Mouse (Mus musculus): Measurements from ENCODE around the gene Taar7b.

The Taar7b gene

GRCm38 (mm10) chr10:23999639-24000038 lies at the start of gene Taar7b:
Gene Taar7b, plus strand, starts transcription at chr10:23999939.
- DNase-seq (ENCODE audit: low spot score) = no peak

GRCm38 (mm10) chr10:23951714-23952113 lies 48.0 kb upstream of the Taar7b start:
- DNase-seq (ENCODE audit: low spot score) = no peak

DNA sequence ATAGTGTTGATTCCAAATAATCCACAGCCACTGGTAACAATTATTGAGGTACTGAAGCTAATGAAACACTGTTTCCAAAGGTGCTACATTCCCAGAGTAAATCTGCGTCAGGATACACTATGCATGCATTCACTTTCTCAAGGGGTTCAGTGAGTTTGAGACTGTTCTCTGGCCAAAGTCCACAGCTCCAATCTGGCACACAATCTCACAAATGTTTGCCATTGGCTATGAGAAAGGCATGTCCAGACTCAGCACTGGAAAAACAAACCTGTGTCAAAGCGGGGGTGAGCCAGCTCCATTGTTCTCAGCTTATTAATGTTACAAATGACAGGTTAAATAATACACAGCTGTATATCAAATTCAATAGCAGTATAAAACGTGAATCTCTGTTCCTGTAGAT lies 40.7 kb upstream of the Taar7b start:
- no peak for DNase-seq (ENCODE audit: low spot score)

- no peak for DNase-seq (ENCODE audit: low spot score)
Observed at GRCm38 (mm10) chr10:23960444-23960915, 39.3 kb upstream of the Taar7b start, which contains the start of gene Taar4. Gene Taar4, plus strand, starts transcription at chr10:23960494.

- no peak for DNase-seq (ENCODE audit: low spot score)
Observed at GRCm38 (mm10) chr10:23963444-23963843, 36.3 kb upstream of the Taar7b start.

GRCm38 (mm10) chr10:23964921-23965610 lies 34.7 kb upstream of the Taar7b start:
- DNase-seq (ENCODE audit: low spot score) = no peak

GRCm38 (mm10) chr10:23970656-23971165 lies 29.0 kb upstream of the Taar7b start, which contains the start of gene Taar5:
Gene Taar5, plus strand, starts transcription at chr10:23970706.
- no peak for DNase-seq (ENCODE audit: low spot score)

DNA sequence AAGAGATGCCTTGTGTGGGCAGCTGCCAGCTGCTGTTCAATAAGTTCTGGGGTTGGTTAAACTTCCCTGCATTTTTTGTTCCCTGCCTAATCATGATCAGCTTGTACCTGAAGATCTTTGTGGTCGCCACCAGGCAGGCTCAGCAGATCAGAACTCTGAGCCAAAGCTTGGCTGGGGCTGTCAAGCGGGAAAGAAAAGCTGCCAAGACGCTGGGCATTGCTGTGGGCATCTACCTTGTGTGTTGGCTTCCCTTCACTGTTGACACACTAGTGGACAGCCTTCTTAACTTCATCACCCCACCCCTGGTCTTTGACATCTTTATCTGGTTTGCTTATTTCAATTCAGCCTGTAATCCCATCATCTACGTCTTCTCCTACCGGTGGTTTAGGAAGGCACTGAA lies 28.5 kb upstream of the Taar7b start:
- DNase-seq (ENCODE audit: low spot score) = no peak

DNA sequence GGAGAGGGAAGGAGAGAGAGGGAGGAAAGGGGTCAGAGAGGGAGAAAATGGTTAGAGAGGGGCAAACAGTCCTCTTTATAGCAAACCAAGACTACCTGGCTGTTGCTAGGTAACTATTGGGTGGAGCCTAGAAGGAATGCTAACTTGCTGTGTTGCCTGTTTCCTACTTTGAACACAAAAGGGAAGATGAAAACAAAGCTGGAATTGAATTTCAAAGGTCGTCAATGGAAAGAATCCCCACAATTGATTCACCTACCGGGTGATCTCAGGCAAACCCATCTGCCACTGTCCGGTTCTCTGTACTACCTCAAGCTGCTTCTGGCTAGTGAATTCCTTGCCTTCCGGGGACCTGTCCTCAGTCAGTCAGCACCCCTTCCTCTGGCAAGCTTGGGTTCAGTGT lies 21.8 kb upstream of the Taar7b start:
- no peak for DNase-seq (ENCODE audit: low spot score)

- peak; percentile 63 for DNase-seq (ENCODE audit: low spot score)
Observed at GRCm38 (mm10) chr10:23978901-23979705, 20.6 kb upstream of the Taar7b start.

DNA sequence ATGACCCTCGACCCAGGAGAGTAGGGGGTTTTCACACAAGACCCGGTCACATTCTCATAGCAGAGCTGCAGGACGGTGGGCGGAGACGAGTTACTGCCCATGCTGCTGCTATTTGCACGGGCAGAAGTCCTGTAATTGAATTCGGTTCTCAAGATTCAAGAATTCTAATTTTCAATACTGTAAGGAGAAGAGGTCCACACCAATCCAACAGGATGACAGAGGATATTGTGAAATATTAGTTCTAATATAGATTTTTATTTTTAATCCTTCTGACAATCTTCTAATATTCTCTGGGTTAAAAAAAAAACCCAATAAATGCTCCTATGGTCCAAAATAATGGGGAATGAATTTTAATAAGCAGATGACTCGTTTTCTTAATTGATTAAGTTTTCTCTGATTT lies 14.2 kb upstream of the Taar7b start, which contains the start of gene Taar6:
Gene Taar6, minus strand, starts transcription at position 101 of the 400 bp plus-strand sequence.
- DNase-seq (ENCODE audit: low spot score) = no peak

- DNase-seq (ENCODE audit: low spot score) = no peak
Observed at GRCm38 (mm10) chr10:23986419-23986818, 13.3 kb upstream of the Taar7b start.

- DNase-seq (ENCODE audit: low spot score) = no peak
Observed at GRCm38 (mm10) chr10:23993381-23993780, 6.4 kb upstream of the Taar7b start, which contains the start of gene Taar7a. Gene Taar7a, minus strand, starts transcription at chr10:23993481.

- DNase-seq (ENCODE audit: low spot score) = no peak
Observed at GRCm38 (mm10) chr10:24006442-24006841, 6.7 kb downstream of the Taar7b start.

DNA sequence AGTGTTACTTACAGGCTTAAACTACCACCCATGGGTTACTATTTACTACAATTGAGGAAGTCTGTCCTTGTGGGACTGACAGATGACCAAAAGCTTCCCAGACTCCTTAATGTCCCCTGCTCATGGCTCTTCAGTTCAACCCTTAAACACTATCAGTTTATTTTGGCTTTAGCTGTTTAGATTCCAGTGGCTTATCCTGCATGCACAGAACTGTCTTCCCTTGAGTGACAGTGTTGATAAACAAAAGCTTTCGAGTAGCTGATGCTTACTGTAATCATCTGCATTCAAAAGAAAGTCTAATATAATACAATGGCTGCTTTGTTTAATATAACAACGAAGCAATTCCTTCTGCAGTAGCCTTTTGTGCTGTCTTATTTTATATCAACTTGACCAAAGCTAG lies 7.3 kb downstream of the Taar7b start:
- DNase-seq (ENCODE audit: low spot score) = no peak

- DNase-seq (ENCODE audit: low spot score) = no peak
Observed at GRCm38 (mm10) chr10:24008143-24008542, 8.4 kb downstream of the Taar7b start.

DNA sequence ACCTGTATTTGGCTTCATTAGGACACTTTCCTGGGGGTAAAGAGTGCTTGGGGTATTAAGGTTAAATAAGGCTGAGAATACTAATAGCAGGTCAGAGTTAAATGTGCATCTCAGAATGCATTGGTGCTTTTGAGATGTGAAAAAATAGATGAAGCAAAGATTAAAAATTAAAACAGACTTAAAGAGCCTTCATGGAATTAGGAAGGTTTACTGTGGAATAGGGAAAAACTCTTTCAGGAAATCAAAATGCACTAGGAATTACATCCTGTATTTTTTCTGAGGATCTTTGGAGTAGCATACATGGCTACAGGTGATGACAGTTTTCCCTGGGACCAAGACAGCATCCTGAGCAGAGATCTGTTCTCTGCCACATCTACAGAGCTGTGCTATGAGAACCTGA lies 27.2 kb downstream of the Taar7b start, which contains the start of gene Taar7d:
Gene Taar7d, plus strand, starts transcription at position 301 of the 400 bp plus-strand sequence.
- no peak for DNase-seq (ENCODE audit: low spot score)

- no peak for DNase-seq (ENCODE audit: low spot score)
Observed at GRCm38 (mm10) chr10:24031347-24031746, 31.6 kb downstream of the Taar7b start.

- DNase-seq (ENCODE audit: low spot score) = no peak
Observed at GRCm38 (mm10) chr10:24037314-24037713, 37.6 kb downstream of the Taar7b start, which contains the start of gene Taar7e. Gene Taar7e, plus strand, starts transcription at chr10:24037614.

DNA sequence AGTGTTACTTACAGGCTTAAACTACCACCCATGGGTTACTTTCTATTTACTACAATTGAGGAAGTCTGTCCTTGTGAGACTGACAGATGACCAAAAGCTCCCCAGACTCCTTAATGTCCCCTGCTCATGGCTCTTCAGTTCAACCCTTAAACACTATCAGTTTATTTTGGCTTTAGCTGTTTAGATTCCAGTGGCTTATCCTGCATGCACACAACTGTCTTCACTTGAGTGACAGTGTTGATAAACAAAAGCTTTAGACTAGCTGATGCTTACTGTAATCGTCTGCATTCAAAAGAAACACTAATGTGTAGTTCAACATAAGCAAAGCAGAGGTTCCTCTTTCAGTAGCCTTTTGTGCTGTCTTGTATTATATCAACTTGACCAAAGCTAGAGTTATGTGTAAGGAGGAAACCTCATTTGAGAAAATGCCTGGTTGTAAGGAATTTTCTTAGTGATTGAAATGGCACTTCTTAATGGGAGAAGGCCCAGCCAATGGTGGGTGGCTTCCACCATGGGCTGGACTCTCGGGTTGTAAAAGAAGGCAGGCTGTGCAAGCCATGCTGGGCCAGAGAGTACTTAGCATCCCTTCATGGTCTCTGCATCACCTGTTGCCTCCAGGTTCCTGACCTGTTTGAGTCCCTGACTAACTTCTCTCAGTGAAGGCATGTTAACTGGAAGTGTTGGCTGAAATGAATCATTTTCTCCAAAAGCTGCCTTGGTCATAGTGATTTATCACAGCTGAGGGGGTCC lies 40.6 kb downstream of the Taar7b start:
- no peak for DNase-seq (ENCODE audit: low spot score)

DNA sequence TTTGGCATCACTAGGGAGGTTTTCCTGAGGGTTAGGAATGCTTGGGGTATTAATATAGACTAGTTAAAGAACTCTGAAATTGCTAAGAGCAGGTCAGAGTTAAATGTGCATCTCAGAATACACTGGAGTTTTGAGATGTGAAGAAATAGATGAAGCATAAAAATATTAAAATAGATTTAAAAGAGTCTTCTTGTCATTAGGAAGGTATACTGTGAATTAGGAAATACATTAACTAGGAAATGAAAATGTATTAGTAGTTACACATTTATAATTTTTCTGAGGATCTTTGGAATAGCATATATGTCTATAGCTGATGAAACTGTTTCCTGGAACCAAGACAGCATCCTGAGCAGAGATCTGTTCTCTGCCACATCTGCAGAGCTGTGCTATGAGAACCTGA lies 49.5 kb downstream of the Taar7b start, which contains the start of gene Taar7f:
Gene Taar7f, plus strand, starts transcription at position 301 of the 400 bp plus-strand sequence.
- DNase-seq (ENCODE audit: low spot score) = no peak

Data from ovary, postnatal 14 days (tissue).